Mouse (Mus musculus) cerebral cortex, adult 2 months (tissue): ENCODE measurements around the gene Gtf2h4.

Experiments used
- WGBS: fragments of 180-500 bp; shearing (Covaris S2); methylation state at CpG from one replicate; pipeline ENCODE4 v1.1.7; 2018; 5-methylcytosine and 5-hydroxymethylcytosine counted together

Gtf2h4 gene

DNA sequence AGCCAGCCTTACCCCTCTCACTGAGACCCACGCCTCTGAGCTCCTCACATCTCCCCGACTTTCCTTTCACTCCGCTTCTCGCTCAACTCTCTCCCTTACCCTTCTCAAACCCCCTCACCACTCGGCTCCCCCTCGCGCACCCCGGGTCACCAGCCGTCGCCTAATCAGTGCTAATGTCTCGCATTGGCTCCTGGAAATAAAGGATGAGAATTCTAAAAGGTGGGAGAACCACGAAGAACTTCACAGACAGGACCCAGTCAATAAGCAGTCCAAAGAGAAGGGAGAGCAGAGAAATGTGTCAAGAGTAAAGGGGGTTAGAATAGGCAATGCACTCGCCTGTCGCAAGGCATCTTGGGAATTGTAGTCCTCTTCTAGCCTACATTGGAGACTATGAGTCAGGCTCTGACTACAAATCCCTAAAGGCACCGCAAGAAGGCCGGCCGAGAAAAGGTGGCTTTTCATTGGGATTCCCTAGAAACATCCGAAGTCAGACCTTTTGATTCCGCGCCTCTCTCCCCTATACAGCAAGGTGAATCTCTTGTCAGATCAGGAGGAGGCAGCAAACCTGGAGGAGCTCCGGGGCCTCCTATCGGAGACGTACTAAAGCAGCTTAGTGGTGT, at the start of gene Gtf2h4:
TSS of gene Gtf2h4 (minus strand) at position 324 of the 620 bp plus-strand sequence.
- WGBS: 2% methylated on average over 23 of the region's 23 CpGs

DNA sequence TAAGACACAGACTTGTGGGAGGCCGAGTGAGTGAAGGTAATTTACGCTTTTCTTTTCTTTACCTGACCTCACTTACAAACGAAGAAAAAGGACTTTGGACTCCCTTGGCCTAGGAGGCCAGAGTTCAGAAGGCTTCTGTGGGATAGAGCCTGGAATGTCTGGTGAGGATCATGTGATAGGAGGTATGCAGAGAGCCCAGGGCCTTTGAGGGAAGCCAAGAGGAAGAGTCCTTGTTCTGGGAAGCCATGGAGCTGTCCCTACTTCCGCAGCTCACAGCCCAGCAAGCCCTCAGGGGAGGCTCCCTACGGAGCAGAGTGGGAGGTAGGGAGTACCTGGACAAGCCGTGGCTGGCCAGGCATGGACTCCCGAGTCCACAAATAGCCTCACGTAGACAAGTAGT, 48.1 kb upstream of the Gtf2h4 start:
- 85% methylated on average over 8 of the region's 8 CpGs for WGBS

DNA sequence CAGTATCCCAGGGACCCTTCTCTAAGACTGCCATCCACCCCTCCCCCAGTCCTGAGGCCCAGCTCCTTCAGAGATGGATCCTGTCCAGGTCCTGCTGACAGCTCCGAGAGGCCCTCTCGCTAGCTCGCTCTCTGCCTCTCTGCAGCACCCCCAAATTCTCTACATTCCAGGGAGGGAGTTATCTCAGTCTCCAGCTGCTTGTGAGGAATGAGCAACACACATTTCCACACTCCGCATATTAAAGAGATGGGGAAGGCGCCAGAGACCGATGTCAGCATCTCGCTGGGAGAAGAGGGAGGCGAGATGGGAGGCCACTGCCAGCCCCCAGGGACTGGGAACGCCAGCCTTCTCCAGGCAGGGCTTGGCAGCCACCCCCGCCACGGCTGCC, 46.8 kb upstream of the Gtf2h4 start:
- 5% methylated on average over 11 of the region's 11 CpGs for whole genome bisulfite sequencing

DNA sequence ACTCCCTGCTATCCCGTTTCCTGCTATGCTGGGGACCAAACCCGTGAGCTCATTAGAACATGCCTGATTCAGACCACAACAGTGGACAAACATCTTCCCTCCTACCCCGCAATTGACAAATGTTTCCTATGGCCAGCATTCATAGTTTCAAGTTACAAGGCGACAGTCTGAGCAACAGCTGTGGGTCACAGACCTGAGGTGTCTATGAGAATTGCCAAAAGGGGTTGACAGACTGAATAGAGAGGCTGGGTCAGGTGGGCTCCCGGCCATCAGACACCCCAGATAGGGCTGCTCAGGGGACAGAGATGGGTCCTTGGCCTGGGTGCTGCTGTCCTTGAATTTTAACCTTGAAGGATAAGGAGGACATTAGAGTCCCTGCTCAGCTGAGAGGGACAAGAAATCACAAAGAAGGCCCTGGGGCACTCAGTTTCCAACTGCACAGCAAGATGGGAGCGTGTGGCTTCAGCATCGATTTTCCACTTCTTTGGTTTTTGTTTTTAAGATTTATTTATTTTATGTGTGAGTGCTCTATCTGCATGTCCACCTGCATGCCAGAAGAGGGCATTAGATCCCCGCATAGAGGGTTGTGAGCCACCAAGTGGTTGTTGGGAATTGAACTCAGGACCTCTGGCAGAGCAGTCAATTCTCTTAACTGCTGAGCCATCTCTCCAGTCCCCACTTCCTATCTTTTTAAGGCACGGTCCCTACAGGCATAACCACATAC, 46.2 kb upstream of the Gtf2h4 start:
- 70% methylated on average over 9 of the region's 9 CpGs for WGBS

DNA sequence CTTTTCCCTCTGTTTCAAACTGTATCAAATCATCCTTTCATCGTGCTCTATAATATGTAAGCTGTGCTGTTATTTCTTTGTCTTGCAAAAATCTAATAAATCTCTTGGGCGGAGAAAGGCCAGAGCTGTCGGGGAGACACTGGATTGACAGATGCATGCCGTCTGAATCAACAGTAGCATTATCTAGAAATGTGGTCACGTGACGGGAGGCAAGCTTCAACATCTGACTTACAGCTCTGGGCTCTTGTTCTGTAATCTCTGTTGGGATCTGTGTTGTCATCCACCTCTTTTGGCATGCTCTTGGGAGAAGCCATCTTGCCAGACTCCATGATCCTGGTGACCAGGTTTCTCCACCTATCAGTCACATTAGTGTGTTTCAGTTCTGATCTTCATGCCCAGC, 43.5 kb upstream of the Gtf2h4 start:
- 77% methylated on average over 6 of the region's 6 CpGs for WGBS

DNA sequence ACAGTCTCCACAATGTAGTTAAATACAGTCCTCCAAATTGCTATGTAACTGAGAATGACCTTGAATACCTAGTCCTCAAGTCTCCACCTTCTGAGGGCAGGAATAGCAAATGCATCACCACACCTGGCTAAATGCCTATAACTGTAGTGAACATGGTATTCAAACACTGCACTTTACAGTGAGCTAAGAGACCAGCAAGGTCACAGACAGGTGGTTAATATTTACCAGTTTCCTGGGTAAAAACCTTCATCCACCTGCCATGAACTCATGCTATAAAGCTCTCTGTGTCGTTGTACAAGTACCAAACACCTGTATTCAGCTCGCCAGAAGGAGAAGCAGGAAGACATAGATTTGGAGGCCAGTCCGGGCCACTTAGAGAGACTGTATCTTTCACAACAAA, 42.6 kb upstream of the Gtf2h4 start:
- WGBS: 92% methylated on average over 3 of the region's 3 CpGs

DNA sequence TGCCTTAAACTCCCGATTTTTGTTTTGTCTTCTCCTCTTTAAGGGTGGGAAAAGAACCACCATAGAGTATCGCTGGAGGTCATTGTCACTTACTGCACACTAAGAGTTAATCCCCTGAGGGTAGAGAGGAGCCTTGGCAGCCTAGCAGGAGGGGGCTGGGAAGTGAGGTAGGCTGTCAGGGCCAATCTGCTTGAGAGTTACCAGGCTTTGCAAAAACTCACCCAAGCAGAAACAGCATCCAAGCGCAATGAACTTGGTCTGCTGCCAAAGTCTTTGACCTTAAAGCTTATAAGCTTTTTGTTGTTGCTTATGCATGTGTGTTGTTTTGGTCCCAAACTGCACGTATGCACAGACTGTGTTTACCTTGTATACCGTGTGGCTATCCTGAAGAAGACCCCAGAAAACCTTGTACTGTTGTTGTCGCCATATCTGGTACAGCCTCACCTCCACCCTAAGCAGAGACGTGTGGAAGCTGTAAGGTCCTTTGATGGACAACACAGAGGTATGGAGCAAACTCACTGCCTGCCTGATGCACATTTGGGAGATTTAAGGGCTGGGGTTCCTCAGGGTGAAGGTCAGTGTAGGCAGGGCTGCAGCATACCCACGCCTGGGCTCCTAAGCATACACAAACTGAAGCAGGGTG, 37.3 kb upstream of the Gtf2h4 start:
- 61% methylated on average over 8 of the region's 8 CpGs for WGBS

DNA sequence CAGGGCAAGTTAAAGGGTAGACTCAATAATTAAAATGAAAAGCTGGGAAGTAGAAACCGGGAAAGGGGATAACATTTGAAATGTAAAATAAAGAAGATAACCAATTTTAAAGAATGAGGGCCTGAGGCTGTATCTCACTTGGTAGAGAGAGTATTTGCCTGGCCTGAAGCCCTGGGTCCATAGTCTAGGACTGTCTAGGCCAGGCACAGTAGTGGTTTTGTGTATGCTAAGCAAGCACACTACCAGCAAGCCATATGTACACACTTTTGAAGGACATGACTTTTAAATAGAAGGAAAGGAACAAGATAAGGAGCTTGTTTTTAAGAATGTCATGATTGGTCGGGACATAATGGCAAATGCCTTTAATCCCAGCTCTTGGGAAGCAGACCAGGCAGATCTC, 35.1 kb upstream of the Gtf2h4 start:
- 91% methylated on average over 2 of the region's 2 CpGs for WGBS

DNA sequence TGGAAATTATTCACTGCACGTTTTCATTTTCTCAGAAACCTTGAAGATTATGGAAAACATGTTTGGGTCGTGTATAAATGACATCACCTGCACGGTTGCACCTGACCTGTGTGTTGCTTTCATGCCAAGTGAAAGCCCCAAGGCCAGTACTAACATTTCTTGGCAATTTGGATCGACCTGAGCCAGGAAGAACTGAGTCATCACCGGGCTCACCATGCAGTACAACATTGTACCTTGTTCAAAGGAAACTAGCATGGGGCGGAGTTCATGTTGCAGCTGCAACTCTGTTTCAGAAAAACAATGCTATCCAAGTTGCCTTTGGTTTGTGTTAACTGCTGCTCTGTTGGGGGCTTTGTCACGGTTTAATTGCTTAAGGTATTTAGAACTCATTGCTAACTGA, 34.4 kb upstream of the Gtf2h4 start:
- 69% methylated on average over 7 of the region's 7 CpGs for WGBS

DNA sequence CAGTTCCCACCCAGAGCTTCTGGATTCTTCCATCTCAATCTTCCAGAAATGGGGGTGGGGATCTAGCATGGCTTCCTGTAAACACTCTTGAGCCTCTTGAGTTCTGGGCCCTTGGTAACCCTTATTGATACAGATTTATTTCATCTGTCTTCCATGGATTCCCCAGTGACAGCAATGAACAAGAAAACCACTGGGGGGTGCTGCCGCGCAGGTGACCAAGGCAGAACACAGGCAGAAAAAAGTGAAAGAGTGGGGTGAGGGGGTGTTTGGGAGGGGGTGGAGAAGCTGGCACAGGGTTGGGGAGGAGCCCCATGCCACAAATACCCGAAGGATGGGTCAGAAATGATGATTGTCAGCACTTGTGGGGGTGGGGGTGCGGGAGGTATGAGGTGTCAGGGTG, 32.3 kb upstream of the Gtf2h4 start:
- 20% methylated on average over 4 of the region's 4 CpGs for WGBS

DNA sequence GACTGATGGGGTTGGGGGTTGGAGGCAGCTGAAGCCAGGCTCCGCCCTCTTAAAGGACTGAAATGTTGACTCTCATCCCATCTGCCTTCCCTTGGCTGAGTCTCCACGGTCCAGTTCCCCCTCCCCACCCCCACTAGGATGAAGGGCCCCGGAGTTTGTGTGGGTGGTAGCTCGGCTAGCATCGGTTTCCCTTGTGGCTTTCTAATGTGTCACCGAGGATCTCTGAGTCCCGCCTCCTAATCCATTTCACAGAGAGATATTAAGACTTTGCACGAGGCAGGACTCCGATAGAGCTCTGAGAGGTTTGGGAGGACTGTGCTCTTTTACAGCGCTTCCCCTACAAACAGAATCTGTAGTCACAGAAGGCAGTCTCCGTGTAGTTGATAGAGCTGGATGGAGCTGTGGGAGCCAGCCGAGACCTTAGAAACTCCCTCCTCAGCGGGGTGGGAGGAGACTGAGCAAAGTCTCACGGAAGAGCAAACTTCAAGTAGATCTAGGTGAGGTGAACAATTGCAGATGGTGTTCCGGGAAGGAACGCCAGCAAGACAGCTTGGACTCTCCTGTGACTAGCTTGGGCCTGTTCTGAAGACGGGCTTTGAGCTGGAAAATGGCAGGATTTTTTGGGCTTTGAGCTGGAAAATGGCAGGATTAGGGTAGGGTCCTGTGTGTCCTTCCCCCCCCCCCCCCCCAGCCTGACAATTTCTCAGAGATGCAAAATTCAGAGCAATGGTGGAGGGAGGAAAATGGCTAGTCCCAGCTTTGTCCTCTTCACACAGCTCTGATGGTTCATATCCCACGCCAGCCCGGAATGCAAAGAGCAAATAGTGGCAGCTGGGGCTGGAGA, 31.3 kb upstream of the Gtf2h4 start, which contains the start of gene Ddr1:
TSS of gene Ddr1 (minus strand) at position 1 of the 844 bp plus-strand sequence.
- 16% methylated on average over 19 of the region's 19 CpGs for WGBS

DNA sequence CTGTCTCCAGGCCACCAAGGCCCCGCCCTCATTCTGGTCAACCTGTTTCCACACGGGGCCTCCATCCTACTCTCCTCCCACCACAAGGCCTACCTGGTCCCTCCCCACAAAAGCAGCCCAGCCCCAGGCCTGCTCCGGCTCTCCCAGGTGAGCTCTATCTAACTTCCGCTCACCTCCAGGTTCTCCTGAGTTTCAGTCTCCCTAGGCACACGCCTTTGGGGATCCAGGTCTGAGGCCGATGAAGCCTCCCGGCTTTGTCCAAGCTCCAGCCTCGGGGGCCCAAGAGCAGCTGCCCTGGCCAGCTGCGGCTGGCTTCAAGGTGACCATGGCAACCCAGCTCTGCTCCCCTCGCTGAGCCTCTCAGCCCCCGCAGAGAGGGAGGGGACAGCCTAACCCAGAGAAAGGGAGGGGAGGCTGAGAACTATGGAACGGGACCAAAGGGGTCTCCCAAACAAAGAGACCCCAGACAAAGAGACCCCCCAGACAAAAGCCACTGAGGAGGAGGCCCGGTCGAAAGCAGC, 30.3 kb upstream of the Gtf2h4 start:
- WGBS: 32% methylated on average over 14 of the region's 14 CpGs

DNA sequence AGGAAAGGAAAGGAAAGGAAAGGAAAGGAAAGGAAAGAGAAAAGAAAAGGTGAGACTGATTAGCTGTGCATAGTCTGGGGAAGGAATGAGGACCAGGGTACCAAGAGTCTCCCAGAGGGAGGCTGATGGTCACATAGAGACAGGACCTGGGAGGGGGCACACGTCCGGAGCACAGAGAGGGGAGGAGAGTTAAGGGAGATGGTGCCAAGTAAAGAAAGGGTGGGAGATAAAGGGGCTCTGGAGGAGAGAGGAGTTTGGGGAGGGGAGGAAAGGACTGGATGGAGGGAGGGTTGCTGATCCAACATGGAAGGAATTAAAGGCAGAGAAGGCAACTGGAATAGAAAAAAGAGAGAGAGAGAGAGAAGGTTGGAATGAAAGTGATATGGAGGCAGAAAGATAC, 29.5 kb upstream of the Gtf2h4 start:
- WGBS: 35% methylated on average over 2 of the region's 2 CpGs

DNA sequence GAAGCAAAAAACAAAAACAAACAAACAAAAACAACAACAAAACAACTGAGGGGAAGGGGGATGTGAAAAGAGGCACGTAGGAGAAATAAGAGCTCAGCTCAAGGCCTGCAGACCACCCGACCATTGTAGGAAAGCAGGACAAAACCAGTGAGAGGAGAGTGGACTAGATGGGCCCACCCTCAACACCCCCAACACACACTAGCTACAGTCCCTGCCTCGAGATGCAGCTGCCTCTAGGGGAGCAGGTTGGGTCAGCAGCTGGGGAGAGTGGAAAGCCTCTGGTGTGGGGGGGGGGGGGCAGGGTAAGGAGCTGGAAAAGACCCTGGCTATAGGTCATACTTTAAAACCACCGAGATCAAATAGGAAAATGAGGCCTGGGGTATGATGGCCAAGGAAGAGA, 29.1 kb upstream of the Gtf2h4 start:
- 57% methylated on average over 4 of the region's 4 CpGs for WGBS

DNA sequence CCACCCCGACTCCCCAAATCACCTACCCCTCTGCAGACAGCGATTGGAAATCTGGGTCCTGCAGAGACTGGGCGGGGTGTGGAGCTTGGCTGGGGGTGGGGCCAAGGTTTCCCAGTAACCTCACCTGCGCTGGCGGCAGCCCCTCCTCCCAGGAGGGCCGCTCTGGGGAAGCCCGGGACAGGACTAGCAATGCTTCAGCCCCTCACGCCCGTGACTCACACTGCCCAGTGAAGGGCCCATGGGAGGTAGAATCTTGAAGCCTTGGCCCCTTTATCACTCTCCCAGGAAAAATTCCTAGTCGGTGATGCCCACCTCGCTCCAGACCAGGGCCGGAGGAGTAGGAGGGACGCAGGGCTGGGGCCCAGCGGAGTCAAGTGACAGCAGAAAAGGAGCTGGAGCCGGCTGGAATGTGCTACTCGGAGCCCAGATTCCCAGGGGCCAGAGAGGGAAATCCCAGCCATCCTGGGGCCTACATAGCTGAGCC, 28.5 kb upstream of the Gtf2h4 start:
- 39% methylated on average over 16 of the region's 16 CpGs for WGBS

DNA sequence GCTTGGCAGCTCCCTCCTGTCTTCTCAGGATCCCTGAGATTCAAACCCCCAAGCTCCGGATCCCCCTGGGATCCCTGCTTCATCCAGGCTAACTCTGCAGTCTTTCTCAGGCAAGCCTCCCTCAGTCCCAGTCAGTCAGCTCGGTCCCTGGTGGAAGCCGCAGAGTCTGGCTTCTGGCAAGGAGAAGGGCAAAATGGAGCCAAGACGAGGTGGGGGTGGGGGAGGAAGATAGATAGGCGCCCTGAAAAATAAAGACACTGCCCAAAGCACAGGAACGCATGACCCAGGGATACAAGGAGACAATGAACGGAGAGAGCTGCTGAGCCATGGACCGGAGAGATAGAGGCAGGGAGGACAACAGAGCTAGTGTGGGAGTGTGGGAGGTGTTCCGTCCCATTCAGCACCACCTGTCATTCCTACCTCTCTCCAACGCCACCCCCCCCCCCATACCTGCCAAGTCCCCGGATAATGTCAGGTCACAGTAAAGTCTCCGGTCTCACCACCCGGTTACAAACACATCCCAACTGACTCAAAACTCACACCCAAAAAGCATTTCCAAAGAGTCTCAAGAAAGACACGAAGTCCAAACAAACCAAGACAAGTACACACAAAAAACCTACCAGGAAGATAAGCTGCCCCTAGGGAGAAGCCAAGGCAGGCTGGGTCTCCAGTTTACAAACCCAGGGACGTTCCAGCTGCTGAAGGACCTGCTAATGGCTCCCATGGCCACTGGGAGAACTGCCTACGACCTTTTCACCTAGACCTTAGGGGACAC, 27.9 kb upstream of the Gtf2h4 start:
- WGBS: 8% methylated on average over 16 of the region's 16 CpGs

DNA sequence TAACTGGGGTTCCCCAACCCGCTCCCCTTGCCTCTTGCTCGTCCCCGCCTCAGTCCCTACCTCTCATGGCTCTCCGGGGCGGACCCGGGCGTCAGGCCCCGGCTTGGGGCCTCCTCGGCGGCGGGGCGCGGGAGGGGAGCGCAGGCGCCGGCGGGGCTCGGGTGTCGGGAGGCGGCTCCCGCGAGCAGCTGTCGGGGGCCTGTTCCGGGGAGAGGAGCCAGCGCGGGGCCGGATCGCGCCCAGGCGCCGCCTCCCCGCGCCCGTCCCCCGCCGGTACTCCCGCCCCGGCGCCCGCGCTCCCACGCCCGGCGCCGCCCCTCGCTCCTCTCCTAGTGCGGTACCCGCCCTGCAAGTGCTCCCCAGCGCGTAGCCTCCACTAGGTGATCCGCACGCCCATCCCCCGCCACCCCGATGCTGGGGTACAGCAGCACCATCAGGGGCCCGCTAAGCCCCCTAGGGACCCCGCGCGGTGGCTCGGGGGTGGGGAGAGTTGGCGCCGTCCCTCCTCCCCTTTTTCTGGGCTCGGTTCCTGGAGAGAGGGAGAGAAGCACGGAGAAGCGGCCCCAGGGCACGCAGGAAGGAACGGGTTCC, 26.9 kb upstream of the Gtf2h4 start:
- WGBS: 0% methylated on average over 50 of the region's 66 CpGs

DNA sequence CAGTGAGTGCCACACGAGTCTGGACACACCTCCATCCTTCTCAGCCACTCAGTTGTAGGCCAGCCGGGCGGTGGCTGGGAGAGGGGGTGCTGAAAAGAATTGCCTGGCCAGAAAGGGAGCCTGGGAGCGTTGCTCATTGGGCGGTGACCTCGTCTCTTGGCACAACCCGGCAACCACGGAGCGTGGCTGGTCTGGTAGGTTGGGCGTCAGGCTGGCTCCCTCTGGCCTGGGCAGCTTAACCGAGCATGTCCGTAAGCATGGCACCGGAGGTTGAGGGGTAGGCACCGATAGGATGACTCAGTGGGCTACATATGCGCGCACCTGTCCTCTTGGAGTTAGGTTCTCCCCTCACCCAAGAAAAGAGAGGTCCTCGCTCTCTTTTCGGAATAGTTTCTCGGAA, 26.4 kb upstream of the Gtf2h4 start:
- 4% methylated on average over 19 of the region's 19 CpGs for WGBS

DNA sequence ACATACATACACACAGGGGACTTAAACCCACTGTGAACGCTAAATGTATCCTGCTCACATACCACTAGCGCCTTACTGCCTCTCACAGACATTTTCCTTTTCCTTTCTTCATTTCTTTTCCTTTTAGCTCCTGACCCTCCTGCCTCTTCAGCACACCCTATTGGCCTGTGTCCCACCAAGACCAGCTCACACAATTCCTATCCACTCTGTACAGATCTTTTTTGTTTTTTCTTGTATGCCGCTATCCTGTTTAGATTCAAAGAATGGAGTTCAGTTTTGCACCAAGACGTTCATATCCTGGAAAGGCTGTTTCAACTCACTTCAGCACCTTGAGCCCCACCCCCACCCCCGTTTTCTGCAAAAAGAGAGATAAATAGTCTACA, 25.0 kb upstream of the Gtf2h4 start:
- WGBS: 18% methylated on average over 5 of the region's 5 CpGs

DNA sequence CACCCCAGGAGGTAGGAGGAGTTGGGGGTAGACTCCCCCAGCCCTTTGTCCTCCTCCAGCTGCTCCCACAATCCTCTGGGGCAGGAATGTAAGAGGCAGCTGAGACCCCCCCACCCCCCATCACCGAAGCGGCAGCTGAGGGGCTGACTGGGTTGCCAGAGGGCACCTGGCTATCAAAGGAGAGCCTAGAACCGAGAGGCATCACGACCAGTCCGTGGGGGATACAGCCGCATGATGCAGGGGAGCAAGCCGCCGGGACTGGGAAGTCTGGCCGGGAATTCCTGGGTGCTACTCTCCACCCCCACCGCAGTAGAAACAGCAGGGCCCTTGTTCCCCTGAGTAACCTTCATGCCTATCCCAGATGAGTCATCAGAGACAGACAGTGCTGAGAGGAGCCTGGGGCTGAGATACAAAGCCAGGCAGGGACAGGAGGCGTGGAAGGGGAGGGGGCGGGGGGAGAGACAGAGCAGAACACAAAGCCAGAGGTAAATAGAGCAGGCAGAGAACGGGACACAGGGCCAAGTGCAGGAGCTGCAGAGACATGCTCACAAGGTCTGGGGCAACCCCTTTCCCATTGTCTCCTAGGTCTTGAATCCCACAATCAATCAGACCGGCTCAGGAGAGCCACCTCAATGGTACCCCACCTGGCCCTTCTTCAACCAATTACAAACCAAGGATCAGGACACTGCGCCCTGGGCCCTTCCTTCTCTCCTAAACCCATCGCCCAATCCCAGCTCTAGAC, 24.4 kb upstream of the Gtf2h4 start:
- WGBS: 4% methylated on average over 16 of the region's 16 CpGs
